Mouse (Mus musculus) heart, embryonic 15.5 days (tissue): ENCODE measurements around the gene Map3k5. TPM values are rescaled to one million over a fixed set of nuclear protein-coding genes. Genes with fewer than 3 reads are reported as not detected.
A peak's percentile ranks its signal among the peaks of the same experiment; 100 is the strongest.

Experiments used
- ATAC-seq: fragments of 200-750 bp; cut with Nextera tagmentation; replicated peaks from 2 replicates; pipeline ENCODE4 v1.8.0; 2017; ENCODE audit warnings: low read depth, moderate TSS enrichment; ENCODE audit not compliant: insufficient number of reproducible peaks, insufficient read depth, low FRiP score
- H3K27ac ChIP-seq: fragments of 300-500 bp; sonication (generic); 2 replicates; pipeline ENCODE4 v1.5.1; 2015; ENCODE audit warnings: mild to moderate bottlenecking, inconsistent platforms
- H3K27me3 ChIP-seq: fragments of 300-500 bp; sonication (generic); 2 replicates; pipeline ENCODE4 v1.6.1; 2015; ENCODE audit warnings: inconsistent platforms
- H3K36me3 ChIP-seq: fragments of 300-500 bp; sonication (generic); 2 replicates; pipeline ENCODE4 v1.6.1; 2015; ENCODE audit warnings: mild to moderate bottlenecking, inconsistent platforms
- H3K4me1 ChIP-seq: fragments of 300-500 bp; sonication (generic); replicated peaks from 2 replicates; pipeline ENCODE4 v1.6.1; 2015; ENCODE audit warnings: inconsistent platforms
- H3K4me2 ChIP-seq: fragments of 300-500 bp; sonication (generic); 2 replicates; pipeline ENCODE4 v1.6.1; 2015; ENCODE audit warnings: inconsistent platforms, mild to moderate bottlenecking, moderate library complexity
- H3K4me3 ChIP-seq: fragments of 300-500 bp; sonication (generic); 2 replicates; pipeline ENCODE4 v1.5.1; 2015; ENCODE audit warnings: mild to moderate bottlenecking, inconsistent platforms
- H3K9ac ChIP-seq: fragments of 300-500 bp; sonication (generic); 2 replicates; pipeline ENCODE4 v1.6.1; 2015; ENCODE audit warnings: mild to moderate bottlenecking, inconsistent platforms
- H3K9me3 ChIP-seq: fragments of 300-500 bp; sonication (generic); replicated peaks from 2 replicates; pipeline ENCODE4 v1.6.1; 2016; ENCODE audit warnings: inconsistent platforms
- WGBS: fragments of 180-500 bp; shearing (Covaris S2); methylation state at CpG from one replicate; pipeline ENCODE4 v1.1.7; 2015; ENCODE audit warnings: mixed read lengths; 5-methylcytosine and 5-hydroxymethylcytosine counted together
- polyA plus RNA-seq: library from polyadenylated mRNA; unstranded; fragments of >200 nt; fragmentation: Nextera tagmentation; extraction: Ambion mirVana; gene quantifications from 2 replicates; pipeline ENCODE4 v1.2.1, GENCODE M21; 2015

Map3k5 gene
- polyA plus RNA-seq, 1 experiment from 2014 or later, result 2.6 TPM

- ATAC-seq, result no peak
- Histone ChIP-seq H3K27ac (no peak overlapping the region), H3K4me1 (no peaks in the 10 kb centered on the region), H3K27me3 (no peaks in the 10 kb centered on the region), H3K9ac (no peak overlapping the region), H3K4me2 (no peak overlapping the region), H3K36me3 (no peaks in the 10 kb centered on the region), H3K4me3 (no peak overlapping the region), H3K9me3 (no peaks in the 10 kb centered on the region)
- WGBS, result 86% methylated on average over 11 of the region's 11 CpGs
Measured at GRCm38 (mm10) chr10:20090171-20090570, 155.9 kb downstream of the Map3k5 start.

DNA sequence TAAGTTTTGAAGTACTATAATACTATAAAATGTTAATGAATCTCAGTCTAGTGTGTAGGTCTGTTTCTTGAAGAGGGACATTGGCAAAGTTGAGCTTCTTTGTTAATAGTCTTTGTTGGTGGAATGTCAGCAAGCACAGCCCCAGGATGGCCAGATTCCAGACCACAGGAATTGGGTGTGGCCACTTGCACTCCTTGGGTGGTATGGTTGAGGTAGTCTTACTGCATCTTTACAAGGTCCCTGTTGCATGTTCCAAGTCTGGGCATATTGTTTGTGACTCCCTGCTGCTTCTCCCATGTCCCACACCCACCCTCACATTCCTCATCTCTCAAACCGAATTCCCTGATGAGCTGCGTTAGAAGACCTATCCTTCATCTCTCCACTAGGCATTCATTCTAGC, 157.1 kb downstream of the Map3k5 start:
- no peaks in the 10 kb centered on the region for H3K27me3 ChIP-seq
- H3K9ac ChIP-seq, result no peak overlapping the region
- H3K4me3 ChIP-seq, result no peak overlapping the region
- H3K36me3 ChIP-seq, result no peaks in the 10 kb centered on the region
- no peak overlapping the region for H3K4me2 ChIP-seq
- H3K9me3 ChIP-seq, result no peaks in the 10 kb centered on the region
- H3K27ac ChIP-seq, result no peak overlapping the region
- 87% methylated on average over 2 of the region's 2 CpGs for WGBS
- no peak for ATAC-seq
- no peaks in the 10 kb centered on the region for H3K4me1 ChIP-seq

GRCm38 (mm10) chr10:20092371-20092770, 158.1 kb downstream of the Map3k5 start:
- no peak for ATAC-seq
- Histone ChIP-seq H3K27me3 (no peaks in the 10 kb centered on the region), H3K4me2 (no peak overlapping the region), H3K4me3 (no peak overlapping the region), H3K27ac (no peak overlapping the region), H3K9me3 (no peaks in the 10 kb centered on the region), H3K9ac (no peak overlapping the region), H3K36me3 (no peaks in the 10 kb centered on the region), H3K4me1 (no peaks in the 10 kb centered on the region)
- 76% methylated on average over 3 of the region's 3 CpGs for WGBS

DNA sequence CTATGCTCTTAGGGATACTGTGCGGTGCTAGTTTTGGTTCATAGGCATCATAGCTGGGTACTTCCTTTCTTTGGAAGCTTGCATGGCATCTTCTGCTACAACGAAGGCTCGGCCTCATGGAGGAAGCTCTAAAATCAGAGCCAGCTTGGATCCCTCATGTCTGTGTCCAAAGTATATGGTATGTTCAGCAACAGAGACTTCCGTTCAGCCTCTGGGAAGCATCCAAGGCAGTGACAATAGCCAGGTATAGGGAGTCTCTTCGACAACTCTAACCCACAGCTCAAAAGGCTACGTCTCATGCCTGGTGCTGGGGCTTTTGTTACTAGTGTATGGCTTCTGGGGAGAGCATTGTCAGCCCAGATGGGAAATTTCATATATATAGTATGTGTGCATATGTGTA, 167.2 kb downstream of the Map3k5 start:
- H3K4me1 ChIP-seq, result peaks cover 17% of the 10 kb centered on the region
- 92% methylated on average over 6 of the region's 6 CpGs for WGBS
- no peak overlapping the region for H3K4me2 ChIP-seq
- H3K27me3 ChIP-seq, result no peaks in the 10 kb centered on the region
- H3K36me3 ChIP-seq, result peaks cover 15% of the 10 kb centered on the region; the same call in 1 of the 2 replicates
- H3K9me3 ChIP-seq, result no peaks in the 10 kb centered on the region
- no peak overlapping the region for H3K9ac ChIP-seq
- ATAC-seq, result no peak
- no peak overlapping the region for H3K27ac ChIP-seq
- H3K4me3 ChIP-seq, result no peak overlapping the region

DNA sequence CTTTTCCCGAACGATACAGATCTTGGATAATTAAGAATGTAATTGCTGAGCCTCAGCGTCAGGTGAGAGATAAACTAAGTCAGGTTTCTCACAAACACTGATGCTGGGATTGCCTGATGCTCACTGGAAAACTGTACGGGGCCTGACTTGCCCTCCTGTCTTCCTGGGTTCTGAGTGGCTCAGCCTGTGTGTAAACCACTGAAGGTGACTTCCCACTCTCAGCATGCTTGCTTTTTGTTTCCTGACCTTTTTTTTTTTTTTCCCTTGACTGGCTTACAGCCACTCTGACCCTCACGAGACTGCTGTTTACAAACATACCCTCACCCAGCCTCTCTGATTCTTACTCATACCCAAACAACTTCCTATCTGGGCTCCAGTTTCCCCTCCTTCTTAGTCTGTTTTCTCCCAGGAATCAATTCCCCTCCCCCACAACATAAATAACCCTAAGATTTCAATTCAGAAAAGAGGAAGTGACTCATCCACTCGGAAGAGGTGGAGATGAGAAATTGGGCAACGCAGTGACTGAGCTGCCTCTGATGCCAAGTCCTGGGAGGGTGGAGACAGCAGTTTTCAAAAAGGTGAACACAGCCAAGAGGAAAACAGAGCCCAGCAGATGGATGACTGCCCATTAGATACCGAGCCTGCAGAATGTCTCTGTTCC, 170.1 kb downstream of the Map3k5 start:
- H3K36me3 ChIP-seq, result peaks cover 25% of the 10 kb centered on the region; the same call in 1 of the 2 replicates
- H3K27ac ChIP-seq, result peak overlapping the region; percentile 51
- H3K4me2 ChIP-seq, result no peak overlapping the region
- no peaks in the 10 kb centered on the region for H3K27me3 ChIP-seq
- peak; percentile 79 for ATAC-seq
- 46% methylated on average over 8 of the region's 8 CpGs for WGBS
- peaks cover 17% of the 10 kb centered on the region for H3K4me1 ChIP-seq
- H3K9me3 ChIP-seq, result no peaks in the 10 kb centered on the region
- H3K9ac ChIP-seq, result no peak overlapping the region
- no peak overlapping the region for H3K4me3 ChIP-seq

GRCm38 (mm10) chr10:20105575-20105974, 171.3 kb downstream of the Map3k5 start:
- Histone ChIP-seq H3K9me3 (no peaks in the 10 kb centered on the region), H3K4me2 (no peak overlapping the region), H3K4me3 (no peak overlapping the region), H3K9ac (no peak overlapping the region), H3K4me1 (peaks cover 17% of the 10 kb centered on the region), H3K27me3 (no peaks in the 10 kb centered on the region), H3K36me3 (peaks cover 16% of the 10 kb centered on the region; the same call in 1 of the 2 replicates), H3K27ac (0 out of 2 replicates have a peak overlapping the region, but pooled peaks have one; percentile 51)
- ATAC-seq, result no peak
- WGBS, result 69% methylated on average over 4 of the region's 4 CpGs

- ATAC-seq, result no peak
- Histone ChIP-seq H3K4me1 (peaks cover 17% of the 10 kb centered on the region), H3K36me3 (peaks cover 12% of the 10 kb centered on the region; the same call in 1 of the 2 replicates), H3K27ac (no peak overlapping the region), H3K27me3 (no peaks in the 10 kb centered on the region), H3K9me3 (no peaks in the 10 kb centered on the region), H3K4me2 (no peak overlapping the region), H3K9ac (no peak overlapping the region), H3K4me3 (no peak overlapping the region)
- WGBS, result 91% methylated on average over 14 of the region's 14 CpGs
Measured at GRCm38 (mm10) chr10:20107031-20107430, 172.8 kb downstream of the Map3k5 start.

- WGBS, result 86% methylated on average over 5 of the region's 5 CpGs
- no peak overlapping the region for H3K4me3 ChIP-seq
- no peak overlapping the region for H3K9ac ChIP-seq
- no peak overlapping the region for H3K4me2 ChIP-seq
- H3K27me3 ChIP-seq, result no peaks in the 10 kb centered on the region
- no peaks in the 10 kb centered on the region for H3K4me1 ChIP-seq
- no peaks in the 10 kb centered on the region for H3K9me3 ChIP-seq
- no peak overlapping the region for H3K27ac ChIP-seq
- peaks cover 12% of the 10 kb centered on the region; the same call in 1 of the 2 replicates for H3K36me3 ChIP-seq
- no peak for ATAC-seq
Measured at GRCm38 (mm10) chr10:20111508-20111907, 177.2 kb downstream of the Map3k5 start.

DNA sequence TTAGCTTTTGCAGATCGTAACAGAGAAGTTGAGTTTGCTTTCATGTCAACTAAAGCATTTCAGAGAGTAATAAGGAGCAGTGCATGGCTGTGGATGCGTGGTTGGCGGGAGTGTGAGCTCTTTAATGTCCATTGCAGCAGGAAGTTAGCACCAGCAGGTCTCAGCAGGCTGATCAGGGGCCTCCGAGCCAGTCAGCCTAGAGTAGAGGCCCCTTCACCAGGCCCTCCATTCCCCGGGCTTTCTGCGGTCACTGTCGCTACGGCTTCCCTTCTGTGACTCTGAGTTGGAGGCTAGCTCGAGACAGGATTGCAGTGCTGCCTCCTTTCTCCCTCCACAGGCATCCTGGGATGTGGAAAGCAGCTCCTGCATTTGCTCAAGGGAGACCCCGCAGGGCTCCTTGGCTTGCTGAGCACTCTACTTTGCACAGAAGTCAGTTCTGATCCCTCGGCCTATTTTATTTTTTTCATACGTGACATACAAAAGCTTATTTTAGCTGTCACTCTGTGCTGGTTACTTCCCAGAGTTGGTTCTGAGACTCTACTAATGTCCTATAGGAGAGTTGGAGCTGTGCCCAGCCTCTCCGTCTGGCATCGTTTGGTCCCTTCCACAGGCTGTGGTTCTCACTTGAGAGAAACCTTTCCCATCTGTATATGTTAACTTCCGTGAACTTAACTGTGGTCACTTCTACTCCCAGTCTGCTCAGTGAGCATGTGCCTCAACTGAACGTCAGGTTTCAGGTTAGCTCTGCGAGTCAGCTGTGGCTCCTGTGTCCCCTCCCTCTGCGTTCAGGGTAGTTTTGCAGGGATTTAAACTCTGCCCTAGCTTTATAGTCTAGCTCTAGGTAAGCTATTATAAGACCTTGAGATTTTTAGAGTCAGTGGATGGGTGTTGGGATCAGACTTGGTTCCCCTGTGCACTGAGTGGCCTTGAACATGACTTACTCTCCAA, 178.0 kb downstream of the Map3k5 start:
- ATAC-seq, result no peak
- WGBS, result 75% methylated on average over 18 of the region's 18 CpGs
- Histone ChIP-seq H3K27me3 (no peaks in the 10 kb centered on the region), H3K9me3 (no peaks in the 10 kb centered on the region), H3K4me2 (no peak overlapping the region), H3K4me3 (no peak overlapping the region), H3K36me3 (peaks cover 9% of the 10 kb centered on the region; the same call in 1 of the 2 replicates), H3K9ac (no peak overlapping the region), H3K4me1 (no peaks in the 10 kb centered on the region), H3K27ac (no peak overlapping the region)

DNA sequence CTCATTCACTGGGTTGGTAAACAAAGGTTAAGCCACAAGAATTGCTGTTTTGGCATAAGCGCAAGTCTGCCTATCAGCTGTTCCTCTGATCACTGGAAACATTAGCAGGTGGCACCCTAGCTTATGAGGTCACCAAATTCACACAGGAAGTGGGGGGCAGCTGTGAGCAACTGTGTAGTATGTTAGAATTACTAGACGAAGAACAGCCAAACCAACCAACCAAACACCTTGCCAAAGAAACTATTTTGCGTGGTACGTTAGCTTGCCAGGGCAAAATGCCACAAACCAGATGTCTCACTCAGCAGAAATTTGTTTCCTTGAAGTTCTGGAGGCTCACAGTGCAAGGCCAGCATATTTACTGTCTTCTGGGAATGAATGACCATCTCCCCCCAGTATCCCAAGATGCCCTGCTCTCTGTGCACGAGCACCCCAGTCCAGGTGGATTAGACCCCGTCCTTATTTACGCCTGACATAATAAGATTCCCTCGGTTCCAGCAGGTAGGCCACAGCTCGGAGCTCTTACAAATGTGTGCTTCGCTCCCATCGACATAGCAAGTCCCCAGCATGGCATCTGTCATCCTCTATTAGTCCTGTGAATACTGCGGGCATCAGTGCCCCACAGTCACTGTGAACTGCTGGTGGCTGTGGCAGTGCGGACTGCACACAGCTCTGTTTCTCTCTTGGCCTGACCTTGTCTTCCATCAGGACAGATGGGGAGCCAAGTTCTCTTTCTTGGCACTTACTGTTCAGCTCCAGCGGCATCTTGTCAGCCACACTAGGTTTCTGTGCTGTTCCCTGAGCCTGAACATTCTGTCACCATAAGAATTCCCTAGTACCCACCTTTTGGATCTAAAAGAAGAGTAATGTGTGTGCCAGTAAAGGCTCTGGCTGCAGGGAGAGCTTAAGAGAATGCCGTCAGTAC, 185.5 kb downstream of the Map3k5 start:
- Histone ChIP-seq H3K9ac (no peak overlapping the region), H3K4me1 (no peaks in the 10 kb centered on the region), H3K27me3 (no peaks in the 10 kb centered on the region), H3K27ac (no peak overlapping the region), H3K9me3 (no peaks in the 10 kb centered on the region), H3K4me3 (no peak overlapping the region), H3K36me3 (peaks cover 12% of the 10 kb centered on the region; the same call in 1 of the 2 replicates), H3K4me2 (no peak overlapping the region)
- ATAC-seq, result no peak
- WGBS, result 92% methylated on average over 15 of the region's 15 CpGs

GRCm38 (mm10) chr10:20121981-20122380, 187.7 kb downstream of the Map3k5 start:
- no peak overlapping the region for H3K4me2 ChIP-seq
- H3K27me3 ChIP-seq, result no peaks in the 10 kb centered on the region
- no peak overlapping the region for H3K9ac ChIP-seq
- ATAC-seq, result no peak
- H3K27ac ChIP-seq, result no peak overlapping the region
- no peaks in the 10 kb centered on the region for H3K4me1 ChIP-seq
- H3K36me3 ChIP-seq, result peaks cover 12% of the 10 kb centered on the region; the same call in 1 of the 2 replicates
- H3K4me3 ChIP-seq, result no peak overlapping the region
- WGBS, result 89% methylated on average over 4 of the region's 4 CpGs
- no peaks in the 10 kb centered on the region for H3K9me3 ChIP-seq
